Mouse (Mus musculus) kidney, postnatal 10 days (tissue): Measurements from ENCODE around the gene Acin1.

Source experiments
- DNase-seq: peaks from one replicate; pipeline ENCODE4 v3.0.0; 2021; ENCODE audit warnings: mixed read lengths

Acin1 gene

GRCm38 (mm10) chr14:54696752-54697151 is 10.0 kb upstream of the Acin1 start:
- DNase-seq: no peak

GRCm38 (mm10) chr14:54695042-54695441 is 8.3 kb upstream of the Acin1 start:
- DNase-seq: no peak

GRCm38 (mm10) chr14:54687251-54687650 is 520 bp upstream of the Acin1 start:
- no peak for DNase-seq

GRCm38 (mm10) chr14:54686063-54686521 is 639 bp downstream of the Acin1 start, which contains the start of gene 1700123O20Rik:
Gene 1700123O20Rik (plus strand): TSS chr14:54686216.
- peak; percentile 87 for DNase-seq

- DNase-seq: no peak
Measured at GRCm38 (mm10) chr14:54685471-54685870, 1.3 kb downstream of the Acin1 start.

- no peak for DNase-seq
Measured at GRCm38 (mm10) chr14:54682396-54682795, 4.3 kb downstream of the Acin1 start.

GRCm38 (mm10) chr14:54678657-54679304 is 8.0 kb downstream of the Acin1 start:
- DNase-seq: no peak

- no peak for DNase-seq
Measured at GRCm38 (mm10) chr14:54676290-54676689, 10.4 kb downstream of the Acin1 start.

GRCm38 (mm10) chr14:54674317-54674716 is 12.4 kb downstream of the Acin1 start:
- DNase-seq: no peak

GRCm38 (mm10) chr14:54669381-54669780 is 17.4 kb downstream of the Acin1 start:
- DNase-seq: peak; percentile 69

- no peak for DNase-seq
Measured at GRCm38 (mm10) chr14:54664477-54665222, 22.1 kb downstream of the Acin1 start.

- no peak for DNase-seq
Measured at GRCm38 (mm10) chr14:54660009-54660408, 26.7 kb downstream of the Acin1 start.

GRCm38 (mm10) chr14:54653496-54653895 is 33.2 kb downstream of the Acin1 start:
- peak; percentile 92 for DNase-seq

GRCm38 (mm10) chr14:54652787-54653186 is 33.9 kb downstream of the Acin1 start:
- no peak for DNase-seq

GRCm38 (mm10) chr14:54651556-54651955 is 35.2 kb downstream of the Acin1 start:
- no peak for DNase-seq

GRCm38 (mm10) chr14:54650621-54651454 is 35.9 kb downstream of the Acin1 start:
- DNase-seq: peak; percentile 93

GRCm38 (mm10) chr14:54647900-54648299 is 38.8 kb downstream of the Acin1 start:
- DNase-seq: no peak

GRCm38 (mm10) chr14:54646898-54647636 is 39.7 kb downstream of the Acin1 start:
- no peak for DNase-seq

GRCm38 (mm10) chr14:54646455-54646854 is 40.3 kb downstream of the Acin1 start:
- DNase-seq: no peak

GRCm38 (mm10) chr14:54644294-54644693 is 42.4 kb downstream of the Acin1 start:
- DNase-seq: no peak

- DNase-seq: no peak
Measured at GRCm38 (mm10) chr14:54643011-54643410, 43.7 kb downstream of the Acin1 start.

GRCm38 (mm10) chr14:54642224-54642944 is 44.3 kb downstream of the Acin1 start:
- DNase-seq: no peak
